Mouse (Mus musculus): ENCODE measurements around the gene Homer3. TPM values are rescaled to one million over a fixed set of nuclear protein-coding genes. Genes with fewer than 3 reads are reported as not detected.

Homer3 gene
- total RNA-seq, 2 experiments from 2014 or later: 2.9 to 3.8 TPM

GRCm38 (mm10) chr8:70331526-70331925 lies 48.9 kb downstream of the Homer3 start:
- no peak for DNase-seq (ENCODE audit: low spot score)

GRCm38 (mm10) chr8:70332070-70332877 lies 49.6 kb downstream of the Homer3 start:
- DNase-seq (ENCODE audit: low spot score): peak; percentile 62

GRCm38 (mm10) chr8:70332878-70333202 lies 50.2 kb downstream of the Homer3 start:
- DNase-seq (ENCODE audit: low spot score): no peak

GRCm38 (mm10) chr8:70338931-70339330 lies 56.3 kb downstream of the Homer3 start:
- no peak for DNase-seq (ENCODE audit: low spot score)

GRCm38 (mm10) chr8:70340659-70341058 lies 58.0 kb downstream of the Homer3 start:
- DNase-seq (ENCODE audit: low spot score): no peak

- no peak for DNase-seq (ENCODE audit: low spot score)
Observed at GRCm38 (mm10) chr8:70342007-70342406, 59.4 kb downstream of the Homer3 start.

- DNase-seq (ENCODE audit: low spot score): no peak
Observed at GRCm38 (mm10) chr8:70343076-70343475, 60.4 kb downstream of the Homer3 start.

GRCm38 (mm10) chr8:70343696-70344095 lies 61.1 kb downstream of the Homer3 start:
- DNase-seq (ENCODE audit: low spot score): no peak

Other genes with a start within 250 kb of the Homer3 start
- gene Mau2, start 240.1 kb upstream of the Homer3 start, total RNA-seq (2021): 10 to 100 TPM; 21.7 to 22.5 TPM
- gene Sugp1, start 240.0 kb upstream of the Homer3 start, total RNA-seq (2021): 10 to 100 TPM; 16.1 to 19.5 TPM
- gene Tm6sf2, start 209.9 kb upstream of the Homer3 start, total RNA-seq (2021): under 1 TPM; 0.62 to 0.64 TPM
- not detected for gene Hapln4, start 199.4 kb upstream of the Homer3 start, total RNA-seq (2021)
- not detected for gene Ncan, start 162.0 kb upstream of the Homer3 start, total RNA-seq (2021)
- gene Nr2c2ap, start 151.5 kb upstream of the Homer3 start, total RNA-seq (2021): 1 to 10 TPM; 4.5 to 4.9 TPM
- 1 to 10 TPM; 7.4 to 9.1 TPM for gene Rfxank, start 143.7 kb upstream of the Homer3 start, total RNA-seq (2021)
- gene Borcs8, start 143.3 kb upstream of the Homer3 start, total RNA-seq (2021): 10 to 100 TPM; 13.4 to 15.0 TPM
- under 1 TPM; 0.23 to 0.28 TPM for gene Mef2b, start 143.1 kb upstream of the Homer3 start, total RNA-seq (2021)
- 10 to 100 TPM; 75.2 to 88.4 TPM for gene Tmem161a, start 110.5 kb upstream of the Homer3 start, total RNA-seq (2021)
- 10 to 100 TPM; 26.7 to 31.1 TPM for gene Slc25a42, start 70.5 kb upstream of the Homer3 start, total RNA-seq (2021)
- 10 to 100 TPM; 37.4 to 49.4 TPM for gene Sugp2, start 48.6 kb upstream of the Homer3 start, total RNA-seq (2021)
- 1 to 10 TPM; 6.9 to 7.9 TPM for gene Armc6, start 48.4 kb upstream of the Homer3 start, total RNA-seq (2021)
- gene Ddx49, start 19.7 kb downstream of the Homer3 start, total RNA-seq (2021): 10 to 100 TPM; 27.4 to 28.6 TPM
- 100 to 1,000 TPM; 133 to 135 TPM for gene Cope, start 19.7 kb downstream of the Homer3 start, total RNA-seq (2021)
- 10 to 100 TPM; 13.4 to 15.9 TPM for gene Cers1, start 32.9 kb downstream of the Homer3 start, total RNA-seq (2021)
- 1 to 10 TPM; 1.9 to 2.1 TPM for gene Gdf1, start 47.0 kb downstream of the Homer3 start, total RNA-seq (2021)
- 10 to 100 TPM; 29.8 to 31.1 TPM for gene Upf1, start 70.5 kb downstream of the Homer3 start, total RNA-seq (2021)
- 10 to 100 TPM in 1 of 2 experiments, 1 to 10 TPM in 1; 6.9 to 14.9 TPM for gene Comp, start 90.7 kb downstream of the Homer3 start, total RNA-seq (2021)
- 1 to 10 TPM; 7.7 to 8.4 TPM for gene Crtc1, start 156.8 kb downstream of the Homer3 start, total RNA-seq (2021)
- gene Klhl26, start 194.1 kb downstream of the Homer3 start, total RNA-seq (2021): 1 to 10 TPM; 7.7 to 8.3 TPM
- gene Tmem59l, start 204.5 kb downstream of the Homer3 start, total RNA-seq (2021): not detected
- gene Crlf1, start 210.3 kb downstream of the Homer3 start, total RNA-seq (2021): 1 to 10 TPM; 2.8 to 2.9 TPM
- gene Rex1bd, start 223.9 kb downstream of the Homer3 start, total RNA-seq (2021): 100 to 1,000 TPM; 170 TPM
- gene Uba52, start 228.0 kb downstream of the Homer3 start, total RNA-seq (2021): 100 to 1,000 TPM; 841 to 913 TPM
- gene Fkbp8, start 244.9 kb downstream of the Homer3 start, total RNA-seq (2021): 100 to 1,000 TPM; 103 to 105 TPM
- gene Kxd1, start 245.1 kb downstream of the Homer3 start, total RNA-seq (2021): 10 to 100 TPM; 76.3 to 80.6 TPM

Data from gastrocnemius, adult 18-20 months (tissue).